Mouse (Mus musculus) activated CD4-positive, CD25-positive, alpha-beta regulatory T cell (primary cell): ENCODE measurements around the gene Orc1. TPM values are rescaled to one million over a fixed set of nuclear protein-coding genes. Genes with fewer than 3 reads are reported as not detected.

Experiments
- polyA plus RNA-seq, 2 experiments: library from polyadenylated mRNA; unstranded; fragments of 100-300 nt; shearing (Covaris generic); gene quantifications; one replicate each; pipeline ENCODE4 v1.2.1; 2017

The Orc1 gene
- 1 to 10 TPM; 3.0 to 3.5 TPM for polyA plus RNA-seq

GRCm38 (mm10) chr4:108578840-108579742, at the start of gene Orc1, which contains the start of gene Prpf38a:
TSS of gene Orc1 (plus strand) at chr4:108579423.
TSS of gene Prpf38a (minus strand) at chr4:108579336.

GRCm38 (mm10) chr4:108619587-108620341, 40.5 kb downstream of the Orc1 start, which contains the start of gene Cc2d1b:
TSS of gene Cc2d1b (plus strand) at chr4:108619940.

Other genes starting within 250 kb of the Orc1 start
- gene Shisal2a, start 196.1 kb upstream of the Orc1 start, polyA plus RNA-seq: not detected
- gene Gpx7, start 172.5 kb upstream of the Orc1 start, polyA plus RNA-seq: 1 to 10 TPM; 2.1 to 3.4 TPM
- 10 to 100 TPM; 76.3 to 87.0 TPM for gene Tut4, start 120.0 kb upstream of the Orc1 start, polyA plus RNA-seq
- 10 to 100 TPM; 54.8 to 57.0 TPM for gene Prpf38a, start 87 bp upstream of the Orc1 start, polyA plus RNA-seq
- 10 to 100 TPM; 49.8 to 78.2 TPM for gene Cc2d1b, start 40.5 kb downstream of the Orc1 start, polyA plus RNA-seq
- gene 3110021N24Rik, start 140.2 kb downstream of the Orc1 start, polyA plus RNA-seq: not detected
- under 1 TPM; 0.05 to 0.66 TPM for gene Zfyve9, start 201.4 kb downstream of the Orc1 start, polyA plus RNA-seq